15 mouse cellular contexts compared by ENCODE assay signal in the genomic region with DNA sequence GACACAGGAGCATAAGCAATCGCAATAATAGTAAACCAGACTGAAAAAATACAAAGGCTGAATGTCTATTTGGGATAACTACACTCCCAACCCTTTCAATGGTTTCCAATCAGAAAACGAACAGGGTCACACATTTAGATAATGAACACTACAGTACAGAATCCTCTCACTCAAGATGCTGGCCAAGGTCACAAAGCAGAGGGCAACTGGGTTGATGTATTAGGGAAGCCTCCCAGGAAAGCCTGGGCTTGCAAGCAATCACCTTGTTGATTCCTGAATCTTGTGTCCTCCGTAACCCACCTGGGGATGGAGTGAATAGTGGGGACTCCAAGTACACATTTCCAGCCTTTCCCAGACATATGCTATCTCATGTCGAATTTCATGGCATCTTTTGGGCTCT.
"Had no signal": no experiment of that assay in that cellular context is flagged by ENCODE, and none has a peak within 500 bp of the region (broad histone marks: within the 10 kb centered on the region; RNA-seq: fewer than 3 reads in every experiment).

No protein-coding gene starts in this region.

- ATAC-seq: midbrain, embryonic 16.5 days had no signal

- H3K9me3 ChIP-seq: limb, embryonic 12.5 days; liver, embryonic 13.5 days; lung, embryonic 15.5 days; midbrain, embryonic 10.5 days; neural tube, embryonic 13.5 days; stomach, embryonic 15.5 days had no signal

- H3K9ac ChIP-seq: limb, embryonic 12.5 days; liver, embryonic 13.5 days; liver, postnatal 0 days; lung, embryonic 15.5 days; neural tube, embryonic 13.5 days; stomach, embryonic 15.5 days had no signal

- H3K4me3 ChIP-seq: limb, embryonic 12.5 days; liver, embryonic 13.5 days; lung, embryonic 15.5 days; midbrain, embryonic 10.5 days; neural tube, embryonic 13.5 days; stomach, embryonic 15.5 days had no signal

- H3K27me3 ChIP-seq: liver, embryonic 13.5 days; lung, embryonic 15.5 days; stomach, embryonic 15.5 days had no signal

- H3K27ac ChIP-seq: limb, embryonic 12.5 days; liver, embryonic 13.5 days; lung, embryonic 15.5 days; midbrain, embryonic 10.5 days; neural tube, embryonic 13.5 days; stomach, embryonic 15.5 days had no signal

- DNase-seq: layer of hippocampus, postnatal 36 days; liver; liver, embryonic 13.5 days; liver, postnatal 0 days; lung, postnatal 14 days; retina, postnatal 1 day; right cerebral cortex, postnatal 4 days; thymus, adult 2 months; thymus, postnatal 25 days had no signal

- H3K36me3 ChIP-seq: limb, embryonic 12.5 days; liver, embryonic 13.5 days; lung, embryonic 15.5 days; midbrain, embryonic 10.5 days; neural tube, embryonic 13.5 days; stomach, embryonic 15.5 days had no signal

- H3K4me2 ChIP-seq: limb, embryonic 12.5 days; liver, embryonic 13.5 days; lung, embryonic 15.5 days; neural tube, embryonic 13.5 days; stomach, embryonic 15.5 days had no signal
